Mouse (Mus musculus) ovary, postnatal 36 days (tissue): ENCODE data around the gene Gm14137.

Experiments used
- DNase-seq: peaks from one replicate; pipeline ENCODE4 v3.0.0; 2022; ENCODE audit warnings: low spot score, mixed read lengths

The Gm14137 gene

DNA sequence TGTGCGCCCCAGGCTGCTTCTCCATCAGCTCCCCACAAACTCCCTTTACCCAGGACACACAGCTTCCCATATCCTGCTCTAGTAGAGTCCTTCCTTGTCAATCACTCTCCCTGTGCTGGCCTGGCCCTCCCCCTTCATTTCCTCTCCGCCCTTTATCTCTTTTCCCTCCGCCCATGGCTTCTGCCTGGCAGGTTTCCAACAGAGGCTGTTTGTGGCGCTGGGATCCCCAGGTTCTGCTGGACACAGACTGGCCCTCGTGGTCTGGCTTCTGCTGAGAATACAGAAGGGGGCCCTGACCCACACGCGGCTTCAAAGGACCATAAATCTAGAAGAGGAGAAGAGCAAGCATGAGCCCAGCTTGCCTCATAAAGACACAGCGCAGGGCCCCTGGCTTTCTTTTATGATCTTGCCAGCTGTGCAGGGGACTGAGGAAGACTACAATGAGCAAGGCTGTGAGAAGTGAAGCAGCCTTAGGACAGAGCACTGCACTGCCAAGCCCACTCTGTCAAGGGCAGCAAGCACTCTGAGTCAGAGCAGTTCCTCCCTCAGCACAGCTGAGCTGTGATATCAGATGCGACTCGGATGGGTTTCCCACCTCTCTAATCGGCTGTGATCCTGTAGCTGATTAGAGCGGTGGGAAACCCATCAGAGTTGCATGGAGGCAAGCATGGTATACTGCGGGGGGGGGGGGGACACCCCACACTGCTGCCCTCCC is 1.3 kb upstream of the Gm14137 start:
- peak; percentile 61 for DNase-seq

DNA sequence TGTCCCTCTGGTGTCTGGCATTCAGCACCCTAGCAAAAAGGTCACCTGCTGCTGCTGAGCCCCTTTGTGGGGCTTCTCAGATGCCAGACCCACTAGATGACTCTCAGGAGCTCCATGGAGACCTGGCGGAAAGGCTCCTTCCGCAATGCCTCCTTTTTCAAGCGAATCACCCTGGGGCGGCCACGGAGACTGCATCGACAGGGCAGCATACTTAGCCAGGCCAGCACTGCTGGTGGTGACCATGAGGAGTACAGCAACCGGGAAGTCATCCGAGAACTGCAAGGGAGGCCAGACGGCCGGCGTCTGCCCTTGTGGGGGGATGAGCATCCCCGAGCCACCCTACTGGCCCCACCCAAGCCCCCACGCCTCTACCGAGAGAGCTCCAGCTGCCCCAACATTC is 557 bp downstream of the Gm14137 start:
- no peak for DNase-seq

DNA sequence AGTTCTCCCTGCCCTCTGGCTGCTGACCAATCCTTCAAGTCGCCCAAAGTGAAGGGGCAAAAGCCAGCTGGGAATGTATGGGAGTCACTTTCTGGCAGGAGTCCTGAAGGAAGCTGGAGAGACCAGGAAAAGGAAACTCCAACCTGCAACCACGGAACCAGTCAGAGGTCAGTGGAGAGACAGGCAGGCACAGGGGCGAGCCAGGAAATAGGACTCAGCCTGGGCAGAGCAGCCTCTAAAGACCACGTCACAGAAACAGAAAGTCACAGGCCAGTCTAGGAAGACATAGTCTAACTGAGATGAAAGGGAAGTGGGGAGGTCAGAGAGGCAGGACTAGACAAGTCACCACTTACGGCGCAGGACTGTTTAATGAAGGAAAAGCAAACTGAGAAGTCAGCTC is 1.3 kb downstream of the Gm14137 start:
- no peak for DNase-seq

DNA sequence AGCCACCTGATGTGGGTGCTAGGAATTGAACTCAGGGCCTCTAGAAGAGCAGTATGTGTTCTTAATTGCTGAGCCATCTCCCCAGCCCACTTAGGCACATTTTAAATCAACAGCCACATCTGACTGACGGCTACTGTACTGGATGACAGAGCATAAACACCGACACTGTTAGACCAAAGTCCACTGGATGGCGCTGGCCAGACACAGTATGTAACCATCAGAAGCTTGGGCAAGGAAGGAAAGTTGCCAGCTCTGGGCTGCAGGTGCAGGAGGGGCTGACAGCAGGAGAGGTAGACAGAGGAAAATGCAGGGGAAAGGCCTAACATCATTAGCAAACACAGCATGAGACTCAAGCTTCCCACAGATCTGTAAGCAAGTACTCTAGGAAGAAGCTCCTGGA is 2.5 kb downstream of the Gm14137 start:
- no peak for DNase-seq

DNA sequence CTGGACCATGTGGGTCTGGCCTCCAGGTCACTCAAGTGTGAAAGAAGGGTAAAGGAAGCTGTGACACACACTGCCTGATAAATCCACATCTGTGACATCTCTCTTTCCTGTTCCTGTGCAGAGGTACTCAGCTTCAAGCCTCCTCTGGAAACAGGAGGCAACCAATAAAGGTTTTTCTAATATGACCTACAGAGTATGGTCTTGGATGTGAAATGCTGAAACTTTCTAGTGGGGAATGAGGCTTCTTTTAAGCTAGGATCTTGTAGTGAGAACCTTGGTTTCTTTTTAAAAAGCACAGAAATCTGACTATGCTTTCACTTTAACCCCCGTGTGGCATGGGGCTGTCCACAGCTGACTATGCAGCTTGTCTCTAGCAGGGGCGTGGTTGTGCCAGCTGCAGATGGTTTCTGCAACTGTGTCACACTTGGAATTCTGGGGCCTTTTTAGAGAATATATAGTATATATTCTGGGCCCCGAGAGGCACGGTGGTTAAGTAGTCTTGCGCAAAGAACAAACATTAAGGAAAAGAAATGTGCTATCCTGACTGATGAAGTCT is 3.2 kb downstream of the Gm14137 start:
- no peak for DNase-seq

DNA sequence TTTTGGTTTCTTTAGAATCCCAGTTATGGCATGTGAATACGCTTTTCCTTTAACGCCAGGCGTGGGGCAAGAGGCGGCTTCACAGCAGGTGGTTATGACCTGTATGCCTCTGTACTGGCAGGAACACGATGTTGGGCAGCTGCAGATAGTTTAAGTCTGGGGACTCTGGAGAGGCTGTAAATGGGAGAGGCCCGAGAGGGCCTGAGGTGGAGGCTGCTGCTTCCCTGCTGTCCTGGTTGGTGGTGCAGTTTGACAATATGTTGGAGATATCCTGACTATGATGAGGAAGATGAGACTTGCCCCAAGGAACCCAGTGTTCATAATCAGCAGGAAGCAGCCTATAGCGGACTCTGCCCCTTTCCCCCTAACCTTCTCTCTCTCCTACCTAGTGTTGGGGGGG is 8.6 kb downstream of the Gm14137 start:
- no peak for DNase-seq

DNA sequence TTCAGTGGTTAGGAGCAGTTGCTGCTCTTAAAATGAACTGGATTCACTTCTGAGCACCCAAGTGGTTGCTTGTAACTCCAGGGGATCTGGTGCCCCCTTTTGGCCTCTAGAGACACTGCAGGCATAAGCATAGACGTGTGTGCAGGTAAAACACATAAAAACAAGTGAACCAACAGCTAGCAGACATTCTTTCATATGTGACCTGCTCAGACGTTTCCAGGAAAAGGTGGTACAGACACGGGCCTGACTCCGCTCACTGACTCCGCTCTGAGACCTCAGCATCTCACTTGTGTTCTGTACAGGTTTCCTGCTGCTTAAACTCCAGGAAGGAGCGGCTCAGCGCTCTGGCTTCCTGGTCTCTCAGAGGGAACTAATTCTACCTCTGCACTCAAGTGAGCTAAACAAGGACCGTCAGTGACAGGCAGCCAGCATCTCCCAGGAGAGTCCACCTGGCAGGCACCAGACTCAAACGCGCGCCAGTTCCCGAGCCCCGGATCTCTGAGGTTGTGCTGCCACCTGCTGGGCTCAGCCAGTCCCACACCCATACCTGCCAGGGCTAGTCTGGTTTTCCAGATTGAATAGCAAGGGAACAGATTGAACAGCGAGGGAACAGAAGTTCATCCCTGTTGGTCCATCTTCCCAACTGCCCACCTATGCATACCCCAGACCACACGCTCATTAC is 14.9 kb downstream of the Gm14137 start:
- peak; percentile 82 for DNase-seq

DNA sequence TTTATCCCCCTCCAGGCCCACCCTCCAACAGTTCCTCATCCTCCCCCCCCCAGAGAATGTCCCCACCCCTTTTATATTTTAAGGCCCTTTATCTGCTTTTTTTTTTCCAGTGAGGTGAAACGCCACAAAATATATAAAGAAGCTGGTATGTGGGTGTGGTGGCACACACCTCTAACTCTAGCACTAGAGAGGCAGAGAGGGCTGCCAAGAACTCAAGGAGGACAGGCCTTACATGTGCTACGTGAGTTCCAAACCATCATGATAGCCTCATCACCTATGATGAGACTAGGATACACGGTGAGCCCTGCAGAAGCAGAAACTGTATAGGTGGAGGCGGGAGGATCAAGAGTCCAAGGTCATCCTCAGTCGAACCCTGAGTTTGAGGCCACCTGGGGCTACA is 16.7 kb downstream of the Gm14137 start:
- no peak for DNase-seq

DNA sequence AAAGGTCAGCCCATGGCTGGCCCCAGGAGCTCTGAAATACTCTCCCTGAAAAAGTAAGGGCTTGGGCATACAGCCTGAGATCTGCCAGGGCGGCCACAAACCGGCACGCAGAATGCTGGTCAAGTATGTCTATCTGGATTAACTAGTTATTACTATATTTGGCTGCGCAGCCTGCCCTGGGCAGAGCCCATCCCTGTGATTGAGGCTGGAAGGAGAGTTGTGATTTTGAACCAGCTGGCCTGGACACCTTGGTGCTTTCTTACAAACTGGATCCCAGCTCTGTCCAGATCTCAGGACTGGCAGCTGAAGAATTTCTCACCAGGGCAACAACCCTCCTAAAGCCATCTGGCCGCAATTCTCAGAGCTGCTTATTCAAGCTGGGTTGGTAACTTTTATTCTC is 19.8 kb downstream of the Gm14137 start:
- no peak for DNase-seq

DNA sequence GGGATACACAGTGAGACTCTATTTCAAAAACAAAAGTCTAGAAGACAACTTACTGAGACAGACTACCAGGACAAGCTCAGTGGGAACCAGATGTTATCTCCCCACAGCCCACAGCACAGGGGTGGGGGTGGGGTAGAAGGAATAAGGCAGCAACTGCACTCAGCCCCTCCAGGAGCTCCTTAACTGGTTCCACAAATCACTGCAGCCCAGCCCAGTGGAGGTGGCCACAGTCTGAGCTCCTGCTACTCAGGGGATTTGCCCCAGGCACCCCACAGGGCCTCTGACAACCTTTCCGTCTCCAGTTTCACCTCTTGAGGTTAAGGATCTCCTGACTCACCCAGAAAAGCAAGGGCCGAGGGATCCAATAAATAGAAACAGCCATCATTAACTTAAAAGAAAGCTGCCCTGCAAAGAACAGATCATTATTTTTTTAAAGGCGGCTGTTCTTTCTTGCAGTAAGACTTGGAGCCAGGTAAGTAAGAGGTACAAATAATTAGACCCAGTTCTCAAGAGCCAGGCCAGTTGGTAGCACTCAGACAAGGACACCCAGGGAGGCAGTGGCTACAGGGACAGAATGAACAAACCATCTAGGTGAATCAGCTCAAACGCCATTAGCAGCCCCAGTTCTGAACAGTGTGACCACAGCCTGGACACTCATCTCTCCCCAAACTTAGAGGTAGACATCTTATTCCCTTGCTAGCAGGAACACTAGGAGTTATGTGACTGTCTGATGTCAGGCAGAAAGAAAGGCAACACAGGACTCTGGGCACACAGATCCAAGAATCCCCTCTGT is 22.2 kb downstream of the Gm14137 start:
- no peak for DNase-seq

DNA sequence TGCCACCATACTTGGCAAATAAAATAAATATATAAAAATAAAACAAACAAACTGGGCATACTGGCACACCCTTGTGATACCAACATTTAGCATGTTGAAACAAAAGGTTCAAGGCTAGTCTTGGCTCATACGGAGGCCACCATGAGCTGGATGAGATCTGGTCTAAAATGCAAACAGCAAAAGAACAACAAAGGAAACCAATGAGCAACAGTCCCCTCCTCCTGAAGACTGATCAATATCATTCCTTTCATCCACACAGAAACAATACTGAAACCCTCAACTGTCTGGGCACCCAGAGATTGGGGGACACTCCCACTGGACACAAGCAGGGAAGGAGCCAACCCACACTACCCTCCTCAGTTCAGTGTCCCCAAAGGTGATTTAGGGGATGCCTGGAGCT is 23.2 kb downstream of the Gm14137 start:
- DNase-seq, result no peak

DNA sequence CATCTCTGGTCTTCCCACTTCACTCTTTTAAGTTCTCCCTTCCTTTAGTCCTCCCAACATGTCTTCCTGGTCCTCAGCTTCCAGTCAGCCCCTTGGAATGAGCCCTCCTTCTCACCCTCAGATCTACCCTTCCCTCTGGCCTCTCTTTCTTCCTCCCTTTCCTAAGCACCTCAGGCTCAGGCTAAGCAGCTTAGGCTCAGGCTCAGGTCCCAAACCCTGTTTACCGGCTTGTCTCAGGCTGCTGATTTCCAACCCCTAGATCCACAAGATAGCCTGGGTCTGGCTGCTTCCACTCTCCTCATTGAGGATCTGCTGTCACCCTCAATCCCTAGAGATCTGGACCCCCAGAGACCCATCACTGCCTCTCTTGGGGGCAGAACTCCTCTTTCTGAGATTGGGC is 23.7 kb downstream of the Gm14137 start:
- no peak for DNase-seq

DNA sequence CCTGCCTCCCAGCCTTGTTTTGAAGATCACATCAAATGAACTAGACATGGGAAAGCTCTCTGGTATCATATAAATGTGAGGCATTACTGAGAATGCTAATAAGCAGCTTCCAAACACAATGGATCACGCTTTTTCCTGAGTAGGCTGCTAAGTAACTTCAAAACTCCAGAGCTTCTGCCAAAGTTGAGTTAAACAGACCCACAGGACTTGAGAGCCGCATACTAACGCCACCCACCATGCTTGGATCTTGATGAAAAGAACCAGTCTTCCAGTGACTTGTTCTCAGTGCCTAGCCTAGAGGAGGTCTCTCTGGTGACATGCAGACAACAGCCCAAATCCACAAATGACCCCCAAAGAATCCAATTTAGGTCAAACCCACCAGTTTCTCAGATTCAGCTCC is 24.6 kb downstream of the Gm14137 start:
- DNase-seq, result no peak

DNA sequence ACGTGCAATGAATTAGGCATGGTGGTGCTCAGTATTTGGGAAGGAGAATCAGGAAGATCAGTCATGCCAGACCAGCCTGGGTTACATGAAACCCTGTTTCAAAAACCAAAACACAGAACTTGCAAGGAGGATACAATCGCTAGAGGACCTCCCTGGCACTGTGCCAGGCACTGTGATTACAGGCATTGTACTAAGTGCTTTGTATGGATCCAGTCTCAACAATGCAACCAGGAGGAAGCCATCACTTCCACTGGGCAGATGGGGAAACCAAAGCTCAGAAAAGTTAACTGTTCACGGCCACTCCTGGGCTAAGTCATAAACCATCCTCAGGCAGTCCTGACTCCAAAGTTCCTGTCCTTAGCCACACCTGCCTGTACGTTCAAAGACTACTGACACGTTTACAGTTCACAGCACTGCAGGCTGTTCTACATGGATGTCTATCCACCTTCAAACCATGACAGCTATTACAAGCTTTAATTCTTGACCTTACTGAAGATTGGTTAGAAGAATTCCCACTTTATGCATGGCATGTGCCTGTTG is 28.7 kb downstream of the Gm14137 start:
- peak; percentile 24 for DNase-seq

DNA sequence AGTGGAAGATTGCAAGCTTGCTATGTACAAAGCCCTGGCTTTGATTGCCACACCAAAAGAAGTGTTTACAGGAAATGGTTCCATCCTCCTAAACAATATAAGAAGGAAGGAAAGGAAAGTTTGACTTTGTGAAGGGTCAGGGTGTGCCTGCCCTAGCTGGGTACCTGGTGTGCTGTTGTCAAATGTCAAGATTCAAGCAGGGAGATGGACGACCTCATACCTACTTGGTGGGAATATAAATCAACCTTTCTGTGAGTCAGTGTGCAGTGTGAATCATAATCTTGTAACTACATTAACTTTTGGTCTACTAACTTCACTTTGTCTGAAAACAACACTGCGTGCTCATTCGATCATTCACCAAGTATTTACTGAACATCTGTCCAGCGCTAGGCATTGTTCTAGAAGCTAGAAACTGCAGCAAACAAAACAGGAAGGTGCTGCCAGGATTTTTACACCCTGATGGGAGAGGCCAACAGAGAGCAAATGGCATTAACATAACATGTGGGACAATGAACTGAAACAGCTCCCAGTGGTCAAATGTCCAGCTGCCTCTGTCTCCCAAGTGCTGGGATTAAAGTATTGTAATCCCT is 29.7 kb downstream of the Gm14137 start:
- DNase-seq, result no peak

DNA sequence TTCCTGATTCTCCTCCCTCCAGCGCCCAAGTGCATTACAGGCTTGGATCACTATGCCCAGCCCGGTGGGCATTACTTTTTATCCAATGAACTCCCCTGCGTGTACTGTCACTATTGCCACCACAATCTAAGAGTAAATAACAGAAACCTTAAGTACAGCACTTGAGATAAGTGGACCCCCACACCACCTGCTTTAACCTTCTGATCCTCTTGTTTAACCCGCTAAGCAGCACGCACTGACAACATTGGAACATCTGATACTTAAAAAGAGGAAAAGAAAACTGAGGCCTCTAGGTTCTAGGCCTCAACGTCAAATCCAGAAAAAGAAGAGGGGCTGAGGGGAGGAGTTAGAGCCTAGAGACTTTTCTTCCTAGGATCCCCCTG is 33.6 kb downstream of the Gm14137 start:
- no peak for DNase-seq

DNA sequence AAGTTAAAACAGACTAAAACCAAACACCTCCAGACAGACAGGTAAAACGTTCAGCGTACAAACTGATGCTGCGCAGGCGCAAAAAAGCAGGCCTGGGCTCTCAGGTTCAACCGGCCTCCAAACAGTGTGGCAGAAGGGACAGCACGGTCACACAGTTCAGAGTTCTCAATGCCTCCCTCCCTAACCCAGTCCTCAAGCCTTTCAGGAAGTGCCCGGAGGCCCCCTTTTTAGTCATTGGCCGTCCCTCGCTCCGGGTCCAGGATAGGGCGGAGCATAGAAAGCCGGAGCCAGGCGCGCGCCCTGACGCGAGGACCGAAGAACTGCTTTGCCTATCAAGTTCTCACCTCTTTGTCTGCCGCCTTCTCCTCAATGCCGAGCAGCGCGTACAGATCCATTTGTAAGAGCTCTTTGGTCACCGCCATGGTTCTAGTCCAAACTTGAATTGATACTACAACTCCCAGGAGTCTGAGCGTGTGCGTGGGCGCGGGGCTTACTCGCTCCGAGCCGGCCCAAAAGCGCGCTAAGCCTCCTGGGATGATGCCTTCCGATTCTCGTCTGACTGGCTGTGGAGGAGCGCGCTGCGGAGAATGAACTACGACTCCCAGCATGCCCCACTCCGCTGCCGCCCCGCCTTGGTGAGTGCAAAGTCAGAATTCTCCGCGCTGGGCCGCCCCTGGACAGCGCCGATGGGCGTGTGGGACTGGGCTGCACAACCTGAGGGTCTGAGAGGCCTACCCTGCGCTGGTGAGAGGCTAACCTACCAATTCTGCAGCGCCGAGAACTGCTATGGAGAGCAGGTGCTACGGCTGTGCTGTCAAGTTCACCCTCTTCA is 34.3 kb downstream of the Gm14137 start, which contains the start of the genes Zfyve19 and Dnajc17:
Gene Zfyve19 (plus strand): TSS at position 274 of the 832 bp plus-strand sequence.
Gene Dnajc17 (minus strand): TSS at position 452 of the 832 bp plus-strand sequence.
- DNase-seq, result peak; percentile 93

DNA sequence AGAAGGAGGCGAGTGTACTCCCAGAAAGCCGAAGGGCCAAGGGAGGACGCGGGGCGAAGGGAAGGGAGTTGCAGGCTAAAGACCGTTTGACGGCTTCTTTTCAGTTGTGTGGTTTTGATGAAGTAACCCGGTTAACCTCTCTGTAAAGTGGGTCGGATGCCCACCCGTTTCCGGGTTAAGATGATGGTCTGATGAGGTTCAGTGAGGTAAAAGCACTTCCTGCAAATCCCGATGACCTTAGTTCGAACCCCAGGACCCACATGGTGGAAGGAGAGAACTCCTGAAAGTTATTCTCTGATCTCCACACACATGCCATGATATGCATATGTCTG is 34.8 kb downstream of the Gm14137 start:
- DNase-seq, result no peak
